Mouse (Mus musculus) neural tube, embryonic 12.5 days (tissue): Measurements from ENCODE around the gene Sema3g. TPM values are rescaled to one million over a fixed set of nuclear protein-coding genes. Genes with fewer than 3 reads are reported as not detected.

Experiments
- ATAC-seq: fragments of 200-750 bp; cut with Nextera tagmentation; 2 replicates; pipeline ENCODE4 v1.8.0; 2017; ENCODE audit warnings: low read depth, mild to moderate bottlenecking, moderate TSS enrichment, moderate library complexity; ENCODE audit not compliant: low FRiP score
- H3K27ac ChIP-seq: fragments of 300-500 bp; sonication (generic); 2 replicates; pipeline ENCODE4 v1.5.1; 2016
- H3K27me3 ChIP-seq: fragments of 300-500 bp; sonication (generic); replicated peaks from 2 replicates; pipeline ENCODE4 v1.6.1; 2016; ENCODE audit warnings: mild to moderate bottlenecking
- H3K36me3 ChIP-seq: fragments of 300-500 bp; sonication (generic); 2 replicates; pipeline ENCODE4 v1.6.1; 2016; ENCODE audit warnings: mild to moderate bottlenecking
- H3K4me1 ChIP-seq: fragments of 300-500 bp; sonication (generic); 2 replicates; pipeline ENCODE4 v1.6.1; 2016
- H3K4me2 ChIP-seq: fragments of 300-500 bp; sonication (generic); replicated peaks from 2 replicates; pipeline ENCODE4 v1.6.1; 2016; ENCODE audit warnings: mild to moderate bottlenecking
- H3K4me3 ChIP-seq: fragments of 300-500 bp; sonication (generic); 2 replicates; pipeline ENCODE4 v1.5.1; 2016
- H3K9ac ChIP-seq: fragments of 300-500 bp; sonication (generic); 2 replicates; pipeline ENCODE4 v1.6.1; 2016; ENCODE audit warnings: mild to moderate bottlenecking
- H3K9me3 ChIP-seq: fragments of 300-500 bp; sonication (generic); 2 replicates; pipeline ENCODE4 v1.6.1; 2016; ENCODE audit warnings: mild to moderate bottlenecking
- WGBS: fragments of 180-500 bp; shearing (Covaris S2); methylation state at CpG from one replicate; pipeline ENCODE4 v1.1.7; 2016; 5-methylcytosine and 5-hydroxymethylcytosine counted together
- polyA plus RNA-seq: library from polyadenylated mRNA; unstranded; fragments of >200 nt; fragmentation: Nextera tagmentation; extraction: Ambion mirVana; gene quantifications from 2 replicates; pipeline ENCODE4 v1.2.1, GENCODE M21; 2016

Gene Sema3g
- polyA plus RNA-seq = 1.6 and 1.9 TPM in 2 replicates

GRCm38 (mm10) chr14:31217666-31218065 is at the start of gene Sema3g:
Gene Sema3g, plus strand, starts transcription at chr14:31217860.
- Histone ChIP-seq H3K4me2 (peak within 1 kb of the TSS; percentile 38), H3K27me3 (no peaks in the 10 kb centered on the region), H3K9me3 (no peaks in the 10 kb centered on the region), H3K9ac (no peak within 1 kb of the TSS), H3K27ac (no peak within 1 kb of the TSS), H3K4me1 (peaks cover 17% of the 10 kb centered on the region), H3K36me3 (no peaks in the 10 kb centered on the region), H3K4me3 (no peak within 1 kb of the TSS; the same call in 1 of the 2 replicates)
- ATAC-seq = peak; percentile 65
- WGBS = 13% methylated on average over 11 of the region's 11 CpGs

DNA sequence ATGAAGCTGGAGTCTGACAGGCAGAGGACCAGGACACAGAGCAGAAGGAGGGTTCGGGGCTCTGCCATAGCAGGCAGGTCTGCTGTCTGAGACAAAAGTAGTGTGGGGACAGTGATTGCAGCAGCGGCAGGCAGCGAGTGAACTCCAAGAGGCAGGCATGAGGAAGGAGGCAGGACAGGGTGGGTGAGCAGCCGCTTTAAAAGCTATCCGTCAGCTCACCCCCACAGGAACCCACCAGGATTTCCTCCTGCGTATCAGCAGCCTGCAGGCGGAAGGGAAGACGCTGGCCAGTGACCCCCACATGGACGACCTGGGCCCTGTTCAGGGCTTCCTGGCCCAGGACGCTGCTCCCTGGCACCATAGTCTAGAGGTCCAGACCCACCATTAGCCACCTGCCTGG is 49.2 kb upstream of the Sema3g start, which contains the start of gene Stab1:
Gene Stab1 (minus strand): TSS at position 217 of the 400 bp plus-strand sequence.
- H3K36me3 ChIP-seq = peaks cover 36% of the 10 kb centered on the region
- no peak within 1 kb of the TSS for H3K9ac ChIP-seq
- H3K27me3 ChIP-seq = no peaks in the 10 kb centered on the region
- 0 out of 2 replicates have a peak within 1 kb of the TSS, but pooled peaks have one; percentile 4 for H3K4me2 ChIP-seq
- no peak for ATAC-seq
- no peak within 1 kb of the TSS for H3K27ac ChIP-seq
- no peaks in the 10 kb centered on the region for H3K4me1 ChIP-seq
- no peaks in the 10 kb centered on the region for H3K9me3 ChIP-seq
- 50% methylated on average over 10 of the region's 10 CpGs for WGBS
- no peak within 1 kb of the TSS for H3K4me3 ChIP-seq

DNA sequence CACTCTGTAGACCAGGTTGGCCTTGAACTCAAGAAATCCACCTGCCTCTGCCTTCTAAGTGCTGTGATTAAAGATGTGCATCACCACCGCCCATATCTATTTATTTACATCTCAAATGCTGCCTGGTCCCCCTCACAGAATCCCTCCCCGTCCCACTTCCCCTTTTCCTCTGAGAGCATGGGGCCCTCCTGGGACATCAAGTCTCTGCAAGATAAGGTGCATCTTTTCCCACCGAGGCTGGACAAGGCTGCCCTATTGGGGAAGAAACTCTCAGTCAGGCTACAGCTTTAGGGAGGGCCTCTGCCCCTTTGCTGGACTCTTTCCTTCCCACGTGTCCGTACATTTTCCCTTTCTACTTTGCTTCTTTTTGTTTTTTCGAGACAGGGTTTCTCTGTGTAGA is 48.2 kb upstream of the Sema3g start:
- WGBS = 76% methylated on average over 6 of the region's 6 CpGs

DNA sequence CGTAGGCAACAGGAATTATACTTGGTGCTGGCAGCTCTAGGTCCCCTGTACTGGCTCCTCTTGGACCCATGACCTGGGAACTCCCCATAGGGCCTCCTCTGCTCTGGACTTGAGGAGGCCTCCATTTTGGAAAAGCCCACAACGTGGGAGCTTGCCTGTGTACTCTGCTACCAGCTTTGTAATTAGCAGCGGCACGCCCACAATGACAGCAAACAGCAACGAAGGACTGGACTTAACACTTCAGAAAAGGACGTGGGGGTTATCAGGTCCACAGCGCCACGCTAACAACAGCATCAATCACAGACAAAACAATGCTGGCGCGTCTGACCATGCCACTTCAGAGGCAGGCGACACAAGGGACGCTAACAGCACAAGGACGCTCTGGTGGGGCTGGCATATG is 46.7 kb upstream of the Sema3g start:
- Histone ChIP-seq H3K27ac (no peak overlapping the region), H3K9me3 (no peaks in the 10 kb centered on the region), H3K4me1 (no peaks in the 10 kb centered on the region), H3K9ac (no peak overlapping the region), H3K27me3 (no peaks in the 10 kb centered on the region), H3K36me3 (peaks cover 61% of the 10 kb centered on the region), H3K4me2 (no peak overlapping the region), H3K4me3 (no peak overlapping the region)
- no peak for ATAC-seq
- WGBS = 85% methylated on average over 13 of the region's 13 CpGs

More for the DNA sequence above, 48.2 kb upstream of the Sema3g start:
- ATAC-seq = no peak
- Histone ChIP-seq H3K4me2 (no peak overlapping the region), H3K9ac (no peak overlapping the region), H3K36me3 (peaks cover 47% of the 10 kb centered on the region), H3K4me3 (no peak overlapping the region), H3K27ac (no peak overlapping the region), H3K27me3 (no peaks in the 10 kb centered on the region), H3K4me1 (no peaks in the 10 kb centered on the region), H3K9me3 (no peaks in the 10 kb centered on the region)

GRCm38 (mm10) chr14:31171386-31171785 is 46.3 kb upstream of the Sema3g start:
- H3K9ac ChIP-seq = no peak overlapping the region
- no peaks in the 10 kb centered on the region for H3K4me1 ChIP-seq
- no peak overlapping the region for H3K27ac ChIP-seq
- 86% methylated on average over 11 of the region's 11 CpGs for WGBS
- no peak overlapping the region for H3K4me2 ChIP-seq
- peaks cover 65% of the 10 kb centered on the region for H3K36me3 ChIP-seq
- ATAC-seq = no peak
- no peak overlapping the region for H3K4me3 ChIP-seq
- no peaks in the 10 kb centered on the region for H3K27me3 ChIP-seq
- no peaks in the 10 kb centered on the region for H3K9me3 ChIP-seq

- Histone ChIP-seq H3K36me3 (peaks cover 70% of the 10 kb centered on the region), H3K27me3 (no peaks in the 10 kb centered on the region), H3K9me3 (no peaks in the 10 kb centered on the region), H3K27ac (no peak overlapping the region), H3K9ac (no peak overlapping the region), H3K4me1 (no peaks in the 10 kb centered on the region), H3K4me3 (no peak overlapping the region), H3K4me2 (no peak overlapping the region)
- 96% methylated on average over 15 of the region's 15 CpGs for WGBS
- no peak for ATAC-seq
Measured at GRCm38 (mm10) chr14:31171821-31172220, 45.8 kb upstream of the Sema3g start.

DNA sequence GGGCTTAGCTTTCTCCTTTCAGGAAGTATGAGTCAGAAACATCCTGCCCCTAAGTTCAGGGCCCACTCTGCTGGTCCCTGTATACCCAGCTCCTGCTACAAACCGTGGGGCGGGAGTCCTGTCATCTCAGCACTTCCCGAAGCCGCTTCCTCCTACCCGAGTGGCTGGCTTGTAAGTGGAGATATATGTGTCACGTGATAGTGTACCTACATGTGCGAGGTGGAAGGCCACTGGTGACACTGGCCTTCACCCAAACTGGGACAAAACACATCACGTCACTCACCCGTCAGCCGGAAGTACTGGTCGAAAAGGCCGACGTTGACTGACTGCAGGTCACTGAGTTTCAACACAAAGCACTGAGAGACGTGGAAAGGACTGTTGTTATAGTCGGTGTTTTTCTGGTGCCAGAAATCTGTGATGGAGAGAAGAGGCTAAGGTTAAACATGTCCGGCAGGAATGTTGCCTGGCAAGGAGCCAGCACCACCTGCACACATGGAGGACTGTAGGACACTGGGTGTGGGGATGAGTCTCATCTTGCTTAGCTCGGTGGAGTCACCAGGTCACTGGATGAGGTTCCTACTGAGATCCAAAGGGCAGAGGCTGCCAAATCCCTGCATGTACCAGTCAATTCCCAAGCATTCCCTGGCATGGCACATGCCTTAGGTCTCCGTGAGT is 44.7 kb upstream of the Sema3g start:
- no peak overlapping the region for H3K9ac ChIP-seq
- no peaks in the 10 kb centered on the region for H3K9me3 ChIP-seq
- ATAC-seq = no peak
- no peak overlapping the region for H3K4me3 ChIP-seq
- no peak overlapping the region for H3K27ac ChIP-seq
- 90% methylated on average over 18 of the region's 18 CpGs for WGBS
- H3K4me2 ChIP-seq = no peak overlapping the region
- H3K27me3 ChIP-seq = no peaks in the 10 kb centered on the region
- H3K4me1 ChIP-seq = no peaks in the 10 kb centered on the region
- H3K36me3 ChIP-seq = peaks cover 81% of the 10 kb centered on the region

GRCm38 (mm10) chr14:31173537-31173936 is 44.1 kb upstream of the Sema3g start:
- WGBS = 90% methylated on average over 7 of the region's 7 CpGs
- ATAC-seq = no peak

DNA sequence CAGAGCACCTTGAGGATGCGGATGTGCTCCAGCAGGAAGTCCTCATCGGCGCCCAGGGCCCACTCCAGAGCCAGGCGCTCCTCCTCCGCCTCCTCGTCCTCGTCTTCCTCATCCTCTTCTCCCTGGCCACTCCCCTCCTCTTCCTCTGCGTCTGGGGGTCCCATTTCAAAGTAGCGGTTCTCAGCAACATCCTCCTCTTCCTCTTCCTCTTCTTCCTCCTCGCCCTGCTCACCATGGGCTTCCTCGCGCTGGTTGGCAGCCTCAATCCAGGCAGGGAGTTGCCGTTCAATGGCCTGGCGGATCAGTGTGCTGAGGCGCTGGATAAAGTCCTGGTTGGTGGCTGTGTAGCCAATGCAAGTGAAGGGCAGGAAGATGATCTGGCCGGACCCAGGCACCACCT is 40.4 kb upstream of the Sema3g start:
- Histone ChIP-seq H3K9ac (no peak overlapping the region), H3K27me3 (no peaks in the 10 kb centered on the region), H3K36me3 (peaks cover 97% of the 10 kb centered on the region), H3K4me2 (no peak overlapping the region), H3K9me3 (no peaks in the 10 kb centered on the region), H3K4me3 (no peak overlapping the region), H3K27ac (no peak overlapping the region), H3K4me1 (no peaks in the 10 kb centered on the region)
- ATAC-seq = no peak
- WGBS = 95% methylated on average over 16 of the region's 16 CpGs

More at GRCm38 (mm10) chr14:31173537-31173936, 44.1 kb upstream of the Sema3g start:
- Histone ChIP-seq H3K27me3 (no peaks in the 10 kb centered on the region), H3K4me3 (no peak overlapping the region), H3K27ac (no peak overlapping the region), H3K36me3 (peaks cover 84% of the 10 kb centered on the region), H3K9ac (no peak overlapping the region), H3K9me3 (no peaks in the 10 kb centered on the region), H3K4me2 (no peak overlapping the region), H3K4me1 (no peaks in the 10 kb centered on the region)

DNA sequence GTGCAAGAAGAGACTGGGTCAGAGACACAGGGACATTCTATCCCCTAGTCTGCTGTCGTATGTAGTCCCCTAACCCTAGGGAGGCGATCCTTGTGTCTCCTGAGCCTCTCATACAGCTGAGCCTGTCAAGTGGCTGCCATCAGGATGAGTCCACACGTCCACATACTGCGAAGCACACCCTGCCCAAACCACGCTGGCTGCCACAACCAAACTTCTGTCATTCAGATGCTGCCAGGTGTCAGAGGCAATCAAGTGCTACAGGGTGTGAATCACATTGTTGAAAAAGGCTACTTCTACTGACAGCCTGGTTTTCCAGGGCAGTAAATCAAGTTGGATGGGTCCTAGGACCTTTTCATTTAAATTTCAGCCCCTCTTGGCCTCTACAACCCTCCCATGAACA is 39.9 kb upstream of the Sema3g start:
- Histone ChIP-seq H3K9ac (no peak overlapping the region), H3K36me3 (peaks cover 97% of the 10 kb centered on the region), H3K27me3 (no peaks in the 10 kb centered on the region), H3K4me3 (no peak overlapping the region), H3K4me1 (no peaks in the 10 kb centered on the region), H3K9me3 (no peaks in the 10 kb centered on the region), H3K4me2 (no peak overlapping the region), H3K27ac (no peak overlapping the region)
- 91% methylated on average over 5 of the region's 5 CpGs for WGBS
- ATAC-seq = no peak

DNA sequence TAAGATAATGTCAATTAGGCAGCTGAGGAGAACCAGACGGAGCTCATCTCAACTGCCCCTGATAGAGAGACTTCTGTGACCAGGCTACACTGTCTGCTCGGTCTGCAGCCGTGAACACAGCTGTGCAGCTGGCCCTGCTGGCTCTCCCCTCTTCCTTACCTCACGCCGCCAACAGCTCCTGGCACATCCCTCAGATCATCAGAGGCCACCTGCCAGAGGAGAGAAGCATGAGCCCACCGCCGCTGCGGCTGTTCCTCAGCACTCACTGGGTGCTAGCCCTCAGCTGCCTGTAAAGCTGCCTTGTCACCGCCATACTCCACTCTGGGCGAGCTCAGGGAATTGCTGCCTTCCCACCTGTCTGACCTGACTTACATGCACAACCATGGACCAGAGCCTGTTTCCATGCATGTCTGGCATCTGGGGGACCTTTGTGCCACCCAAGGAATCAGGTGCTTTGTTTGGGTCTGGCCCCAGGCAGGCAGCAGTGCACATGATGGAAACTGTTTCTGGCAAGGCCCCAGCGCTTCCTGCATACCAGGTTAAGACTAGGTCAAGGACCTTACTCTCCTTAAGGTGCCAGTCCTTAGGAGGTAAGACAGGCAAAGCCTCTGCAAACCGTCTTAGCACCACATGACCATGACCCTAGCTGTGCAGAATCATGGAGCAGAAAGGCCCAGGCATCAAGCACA is 37.8 kb upstream of the Sema3g start:
- H3K4me2 ChIP-seq = no peak overlapping the region
- ATAC-seq = no peak
- H3K27ac ChIP-seq = no peak overlapping the region
- peaks cover 97% of the 10 kb centered on the region for H3K36me3 ChIP-seq
- 94% methylated on average over 12 of the region's 12 CpGs for WGBS
- no peak overlapping the region for H3K9ac ChIP-seq
- H3K4me1 ChIP-seq = no peaks in the 10 kb centered on the region
- H3K27me3 ChIP-seq = no peaks in the 10 kb centered on the region
- no peaks in the 10 kb centered on the region for H3K9me3 ChIP-seq
- no peak overlapping the region for H3K4me3 ChIP-seq

DNA sequence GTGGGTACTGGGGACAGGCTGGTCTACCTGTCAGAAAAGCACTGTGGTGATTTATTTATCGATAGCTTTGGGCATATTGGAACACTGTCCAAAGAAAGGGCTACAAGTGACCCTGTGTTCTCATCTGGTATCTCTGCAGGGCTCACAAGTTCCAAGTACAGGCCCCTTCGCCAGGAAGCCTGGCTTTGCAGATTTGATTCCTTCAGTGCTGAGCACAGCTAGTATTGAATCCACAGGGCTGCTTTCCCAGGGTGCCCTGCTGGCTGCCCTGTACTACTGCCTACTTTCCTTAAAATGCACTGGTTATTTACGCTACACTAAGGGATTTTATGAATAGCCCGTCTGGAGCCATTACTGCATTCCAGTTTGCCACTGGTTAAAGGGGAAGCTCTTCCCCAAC is 36.1 kb upstream of the Sema3g start:
- ATAC-seq = no peak
- Histone ChIP-seq H3K4me2 (no peak overlapping the region), H3K27me3 (no peaks in the 10 kb centered on the region), H3K9ac (no peak overlapping the region), H3K27ac (no peak overlapping the region), H3K4me3 (no peak overlapping the region), H3K9me3 (no peaks in the 10 kb centered on the region), H3K4me1 (no peaks in the 10 kb centered on the region), H3K36me3 (peaks cover 97% of the 10 kb centered on the region)
- WGBS = 89% methylated on average over 4 of the region's 4 CpGs
